Mouse (Mus musculus): Measurements from ENCODE around the gene Trhr2.

- no peak for TF ChIP-seq EP300 (IDR thresholded peaks at IDR 0.05; ENCODE audit: low read depth)
- no peak for TF ChIP-seq CTCF (IDR thresholded peaks at IDR 0.05; ENCODE audit: low read depth)
These were observed 1.7 kb upstream of the Trhr2 start for GRCm38 (mm10) chr8:122362271-122362670.
